Mouse (Mus musculus) lung, embryonic 14.5 days (tissue): Measurements from ENCODE around the gene Odf2. TPM values are rescaled to one million over a fixed set of nuclear protein-coding genes. Genes with fewer than 3 reads are reported as not detected.

Source experiments
- ATAC-seq: fragments of 200-750 bp; cut with Nextera tagmentation; 2 replicates; pipeline ENCODE4 v1.8.0; 2017; ENCODE audit warnings: mild to moderate bottlenecking, moderate TSS enrichment, moderate library complexity; ENCODE audit not compliant: insufficient read depth
- DNase-seq: peaks from one replicate; pipeline ENCODE4 v3.0.0-alpha.2; 2015
- H3K27ac ChIP-seq: fragments of 300-500 bp; sonication (generic); 2 replicates; pipeline ENCODE4 v1.5.1; 2014; ENCODE audit warnings: low read depth, mild to moderate bottlenecking, moderate library complexity
- H3K27me3 ChIP-seq: fragments of 300-500 bp; sonication (generic); 2 replicates; pipeline ENCODE4 v1.6.1; 2014; ENCODE audit warnings: low read length, control low read depth; ENCODE audit not compliant: insufficient read depth
- H3K36me3 ChIP-seq: fragments of 300-500 bp; sonication (generic); 2 replicates; pipeline ENCODE4 v1.6.1; 2014; ENCODE audit warnings: control low read depth; ENCODE audit not compliant: insufficient read depth
- H3K4me1 ChIP-seq: fragments of 300-500 bp; sonication (generic); 2 replicates; pipeline ENCODE4 v1.6.1; 2014; ENCODE audit warnings: antibody characterized with exemption, control low read depth; ENCODE audit not compliant: insufficient read depth
- H3K4me2 ChIP-seq: fragments of 300-500 bp; sonication (generic); 2 replicates; pipeline ENCODE4 v1.6.1; 2014; ENCODE audit warnings: mild to moderate bottlenecking
- H3K4me3 ChIP-seq: fragments of 300-500 bp; sonication (generic); 2 replicates; pipeline ENCODE4 v1.5.1; 2014; ENCODE audit warnings: low read depth, low read length
- H3K9ac ChIP-seq: fragments of 300-500 bp; sonication (generic); 2 replicates; pipeline ENCODE4 v1.6.1; 2014
- H3K9me3 ChIP-seq: fragments of 300-500 bp; sonication (generic); 2 replicates; pipeline ENCODE4 v1.6.1; 2016; ENCODE audit warnings: low read depth, low read length, control low read depth
- CTCF ChIP-seq: IDR thresholded peaks from 2 replicates; pipeline ENCODE4 v1.5.1; 2016; ENCODE audit warnings: antibody characterized with exemption, low read depth
- WGBS: fragments of 180-500 bp; shearing (Covaris S2); extraction: QIAGEN DNeasy Blood & Tissue Kit; methylation state at CpG from one replicate; pipeline ENCODE4 v1.1.7; 2014; 5-methylcytosine and 5-hydroxymethylcytosine counted together
- microRNA-seq: library from miRNA; unstranded; fragments of <30 nt; microRNA quantifications from one replicate; pipeline ENCODE4, GENCODE M21; 2016; ENCODE audit warnings: borderline number of aligned reads
- polyA plus RNA-seq: library from polyadenylated mRNA; unstranded; fragments of >200 nt; fragmentation: Nextera tagmentation; extraction: Ambion mirVana; gene quantifications from 2 replicates; pipeline ENCODE4 v1.2.1, GENCODE M21; 2014

Gene Odf2
- polyA plus RNA-seq, 1 experiment from 2014 or later: 73.1 TPM

GRCm38 (mm10) chr2:29977307-29977706, 88.3 kb downstream of the Odf2 start:
- Histone ChIP-seq H3K27ac (no peak overlapping the region), H3K4me1 (peaks cover 6% of the 10 kb centered on the region), H3K9ac (no peak overlapping the region), H3K4me3 (no peak overlapping the region), H3K36me3 (peaks cover 52% of the 10 kb centered on the region), H3K9me3 (no peaks in the 10 kb centered on the region), H3K27me3 (no peaks in the 10 kb centered on the region), H3K4me2 (no peak overlapping the region)
- DNase-seq (peak; percentile 86), ATAC-seq (no peak)
- peak; percentile 71 for TF ChIP-seq CTCF

- Histone ChIP-seq H3K9ac (no peak overlapping the region), H3K4me1 (no peaks in the 10 kb centered on the region), H3K27ac (no peak overlapping the region), H3K4me2 (no peak overlapping the region), H3K27me3 (no peaks in the 10 kb centered on the region), H3K4me3 (no peak overlapping the region), H3K9me3 (no peaks in the 10 kb centered on the region), H3K36me3 (peaks cover 84% of the 10 kb centered on the region)
- TF ChIP-seq CTCF: no peak
- WGBS: 94% methylated on average over 1 of the region's 1 CpGs
- DNase-seq (no peak), ATAC-seq (no peak)
Observed at GRCm38 (mm10) chr2:29980661-29981060, 91.6 kb downstream of the Odf2 start.

Small RNAs within 50 kb of the gene (microRNA-seq; reads per million reads assigned to microRNA genes)
- gene Mir219a-2 (not detected), gene Mir219b (not detected)

Other genes starting within 250 kb of the Odf2 start
- gene Gm13420, start 137.5 kb upstream of the Odf2 start, polyA plus RNA-seq: 1.6 and 2.1 TPM in 2 replicates
- not detected in 2 replicates for gene Gm13547, start 129.9 kb upstream of the Odf2 start, polyA plus RNA-seq
- 34.1 and 37.5 TPM in 2 replicates for gene Coq4, start 101.7 kb upstream of the Odf2 start, polyA plus RNA-seq
- gene Trub2, start 100.7 kb upstream of the Odf2 start, polyA plus RNA-seq: 30.9 and 32.6 TPM in 2 replicates
- 11.7 and 12.0 TPM in 2 replicates for gene Slc27a4, start 86.6 kb upstream of the Odf2 start, polyA plus RNA-seq
- 20.5 and 27.0 TPM in 2 replicates for gene Urm1, start 69.1 kb upstream of the Odf2 start, polyA plus RNA-seq
- gene Cercam, start 20.1 kb upstream of the Odf2 start, polyA plus RNA-seq: 11.0 and 12.0 TPM in 2 replicates
- 59.0 and 64.0 TPM in 2 replicates for gene Gle1, start 46.2 kb downstream of the Odf2 start, polyA plus RNA-seq
- 149 and 154 TPM in 2 replicates for gene Sptan1, start 76.3 kb downstream of the Odf2 start, polyA plus RNA-seq
- 27.7 and 28.5 TPM in 2 replicates for gene Wdr34, start 159.7 kb downstream of the Odf2 start, polyA plus RNA-seq
- 564 and 591 TPM in 2 replicates for gene Set, start 168.2 kb downstream of the Odf2 start, polyA plus RNA-seq
- 9.5 and 11.7 TPM in 2 replicates for gene Pkn3, start 188.5 kb downstream of the Odf2 start, polyA plus RNA-seq
- 28.5 and 31.5 TPM in 2 replicates for gene Zdhhc12, start 204.4 kb downstream of the Odf2 start, polyA plus RNA-seq
- 8.8 and 8.9 TPM in 2 replicates for gene Zer1, start 235.4 kb downstream of the Odf2 start, polyA plus RNA-seq
- gene Tbc1d13, start 244.5 kb downstream of the Odf2 start, polyA plus RNA-seq: 10.9 and 12.3 TPM in 2 replicates